Mouse (Mus musculus): ENCODE data around the gene Auts2. TPM values are rescaled to one million over a fixed set of nuclear protein-coding genes. Genes with fewer than 3 reads are reported as not detected.

Gene Auts2
- polyA plus RNA-seq, 1 experiment from 2014 or later = 17.9 TPM

DNA sequence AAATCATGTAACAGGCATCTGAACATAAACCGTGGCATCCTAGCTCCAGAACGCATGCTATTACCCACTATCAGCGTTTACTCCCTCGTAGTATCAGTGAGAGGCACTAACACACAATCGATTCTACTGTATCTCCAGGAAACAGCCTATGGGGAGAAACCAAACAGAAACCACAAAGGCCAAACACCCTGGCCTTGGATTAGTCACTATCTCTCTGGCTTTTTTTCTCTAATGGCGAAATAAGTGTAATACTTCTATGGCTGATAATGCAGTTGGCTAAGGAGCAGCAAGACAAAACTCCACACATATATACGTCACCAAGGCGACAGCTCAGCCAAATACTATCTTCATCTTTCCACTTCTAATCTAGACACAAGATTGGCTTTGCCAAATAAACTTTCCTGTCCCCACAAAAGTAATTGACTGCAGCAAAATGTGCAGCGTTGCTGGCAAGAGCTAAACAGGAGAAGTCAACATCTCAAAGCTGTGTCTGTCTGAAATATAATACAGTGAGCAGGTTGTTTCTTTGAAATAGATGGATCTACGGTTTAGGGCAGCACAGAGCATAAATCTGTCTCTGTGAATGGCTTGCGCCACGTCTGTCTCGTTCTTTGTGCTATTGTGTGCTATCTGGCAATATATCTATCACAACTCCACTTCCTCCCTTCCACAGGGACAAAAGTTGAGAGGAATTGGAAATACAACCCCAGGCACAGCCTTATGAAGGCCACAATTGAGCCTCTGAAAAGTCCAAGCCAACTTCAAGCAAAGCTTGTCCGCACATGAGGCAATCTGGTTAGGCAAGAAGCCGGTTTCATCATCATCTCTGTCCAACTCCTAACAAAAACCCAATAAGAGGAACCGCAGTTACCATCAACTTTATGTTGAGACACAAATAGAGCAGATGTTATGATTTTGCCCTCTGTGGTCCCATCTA is 76.4 kb downstream of the Auts2 start:
- H3K4me2 ChIP-seq (replicated peaks; ENCODE audit: low read depth, low read length) = no peak overlapping the region
- H3K4me1 ChIP-seq (ENCODE audit: insufficient read depth, low read length) = peaks cover 22% of the 10 kb centered on the region
- H3K9ac ChIP-seq (replicated peaks; ENCODE audit: low read length) = no peak overlapping the region
- no peaks in the 10 kb centered on the region for H3K9me3 ChIP-seq (ENCODE audit: low read length)
- WGBS = 50% methylated on average over 16 of the region's 16 CpGs
- H3K36me3 ChIP-seq (ENCODE audit: insufficient read depth, low read length) = no peaks in the 10 kb centered on the region
- ATAC-seq (ENCODE audit: low FRiP score, low TSS enrichment) = no peak
- no peak overlapping the region for H3K27ac ChIP-seq (ENCODE audit: low read length)
- H3K27me3 ChIP-seq (ENCODE audit: insufficient read depth, low read length) = no peaks in the 10 kb centered on the region
- no peak overlapping the region for H3K4me3 ChIP-seq (ENCODE audit: low read length)

DNA sequence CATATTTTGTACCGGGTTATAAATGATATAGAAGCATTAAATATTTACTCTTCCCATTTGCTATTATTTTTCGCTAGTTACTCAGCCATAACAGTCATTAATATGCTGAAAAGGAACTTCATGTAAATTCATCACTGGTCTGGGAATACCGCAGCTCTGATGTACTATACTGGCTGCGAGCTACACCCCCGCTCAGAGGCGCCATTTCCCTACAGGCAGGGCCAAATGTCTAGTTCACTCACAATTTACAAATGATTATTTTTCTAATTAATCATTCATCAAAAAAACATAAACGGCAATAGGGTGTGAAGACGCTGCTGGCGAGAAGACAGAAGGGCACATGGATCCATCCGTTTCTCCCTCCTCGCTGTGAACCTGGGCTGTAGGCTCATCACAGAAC is 80.6 kb downstream of the Auts2 start:
- no peak for ATAC-seq (ENCODE audit: low FRiP score, low TSS enrichment)
- no peaks in the 10 kb centered on the region for H3K36me3 ChIP-seq (ENCODE audit: insufficient read depth, low read length)
- H3K27me3 ChIP-seq (ENCODE audit: insufficient read depth, low read length) = no peaks in the 10 kb centered on the region
- H3K4me1 ChIP-seq (ENCODE audit: insufficient read depth, low read length) = peaks cover 14% of the 10 kb centered on the region
- no peak overlapping the region for H3K27ac ChIP-seq (ENCODE audit: low read length)
- WGBS = 80% methylated on average over 11 of the region's 11 CpGs
- H3K9ac ChIP-seq (replicated peaks; ENCODE audit: low read length) = no peak overlapping the region
- H3K9me3 ChIP-seq (ENCODE audit: low read length) = no peaks in the 10 kb centered on the region
- H3K4me3 ChIP-seq (ENCODE audit: low read length) = no peak overlapping the region
- no peak overlapping the region for H3K4me2 ChIP-seq (replicated peaks; ENCODE audit: low read depth, low read length)

DNA sequence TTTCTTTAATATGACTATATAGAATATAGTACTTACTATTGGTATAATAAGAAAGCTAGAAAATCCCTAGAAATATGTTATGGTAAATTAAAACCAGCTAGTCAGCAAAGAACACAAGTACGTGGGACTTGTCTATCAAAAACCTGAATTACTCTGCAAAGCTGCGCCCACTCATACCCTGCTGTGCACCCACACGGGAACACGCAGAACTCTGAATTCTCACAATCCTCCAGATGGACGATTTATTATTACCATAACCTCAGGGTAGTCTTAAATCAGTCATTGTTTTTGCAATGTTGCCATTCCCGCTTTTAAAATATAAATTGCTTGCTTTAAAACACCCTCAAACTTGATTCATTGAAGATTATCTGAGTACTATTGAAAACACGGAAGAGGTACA is 84.6 kb downstream of the Auts2 start:
- H3K27me3 ChIP-seq (ENCODE audit: insufficient read depth, low read length) = no peaks in the 10 kb centered on the region
- no peak overlapping the region for H3K9ac ChIP-seq (replicated peaks; ENCODE audit: low read length)
- no peaks in the 10 kb centered on the region for H3K4me1 ChIP-seq (ENCODE audit: insufficient read depth, low read length)
- H3K27ac ChIP-seq (ENCODE audit: low read length) = no peak overlapping the region
- no peak for ATAC-seq (ENCODE audit: low FRiP score, low TSS enrichment)
- H3K36me3 ChIP-seq (ENCODE audit: insufficient read depth, low read length) = no peaks in the 10 kb centered on the region
- no peak overlapping the region for H3K4me3 ChIP-seq (ENCODE audit: low read length)
- H3K9me3 ChIP-seq (ENCODE audit: low read length) = no peaks in the 10 kb centered on the region
- 69% methylated on average over 7 of the region's 7 CpGs for WGBS
- no peak overlapping the region for H3K4me2 ChIP-seq (replicated peaks; ENCODE audit: low read depth, low read length)

DNA sequence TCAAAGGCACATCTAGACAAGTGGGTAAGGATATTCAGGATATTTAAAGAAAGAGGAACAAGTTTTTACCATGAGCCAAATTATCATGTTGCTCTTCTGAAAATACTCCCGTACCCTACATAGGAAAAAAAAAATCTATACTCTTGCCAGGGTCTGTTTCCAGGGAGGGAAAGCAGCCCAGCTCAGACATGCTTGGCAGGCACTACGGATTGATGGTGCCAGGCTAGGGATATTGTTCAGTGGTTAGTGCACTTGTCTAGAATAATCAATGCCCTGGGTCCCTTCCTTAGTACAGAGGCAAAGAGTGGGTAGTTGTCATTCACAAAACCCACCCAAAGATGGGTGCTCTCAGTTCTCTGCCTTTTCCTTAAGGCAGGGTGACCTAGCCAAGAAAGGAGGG is 90.8 kb downstream of the Auts2 start:
- Histone ChIP-seq H3K27me3 (ENCODE audit: insufficient read depth, low read length) (no peaks in the 10 kb centered on the region), H3K9ac (replicated peaks; ENCODE audit: low read length) (no peak overlapping the region), H3K27ac (ENCODE audit: low read length) (no peak overlapping the region), H3K4me2 (replicated peaks; ENCODE audit: low read depth, low read length) (no peak overlapping the region), H3K9me3 (ENCODE audit: low read length) (no peaks in the 10 kb centered on the region), H3K36me3 (ENCODE audit: insufficient read depth, low read length) (no peaks in the 10 kb centered on the region), H3K4me1 (ENCODE audit: insufficient read depth, low read length) (no peaks in the 10 kb centered on the region), H3K4me3 (ENCODE audit: low read length) (no peak overlapping the region)
- no peak for ATAC-seq (ENCODE audit: low FRiP score, low TSS enrichment)
- 84% methylated on average over 2 of the region's 2 CpGs for WGBS

DNA sequence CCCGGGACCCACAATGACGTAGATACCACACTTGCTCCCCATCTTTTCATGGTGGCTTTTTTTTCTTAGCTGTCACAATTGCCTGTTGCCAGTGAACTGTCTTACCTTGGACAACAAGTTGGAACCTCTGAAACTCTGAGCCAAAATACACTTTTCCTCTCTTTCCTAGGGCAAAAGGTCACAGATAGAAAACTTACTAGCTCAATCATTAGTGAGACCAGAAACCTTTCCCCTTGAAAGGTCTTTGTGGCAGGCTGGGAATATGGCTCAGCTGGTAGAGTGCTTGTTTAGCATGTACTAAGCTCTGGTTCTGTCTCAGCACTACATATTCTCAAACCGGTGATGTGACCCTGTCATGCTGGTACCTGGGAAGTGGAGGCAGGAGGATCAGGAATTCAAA is 93.1 kb downstream of the Auts2 start:
- H3K27me3 ChIP-seq (ENCODE audit: insufficient read depth, low read length) = no peaks in the 10 kb centered on the region
- ATAC-seq (ENCODE audit: low FRiP score, low TSS enrichment) = no peak
- no peaks in the 10 kb centered on the region for H3K9me3 ChIP-seq (ENCODE audit: low read length)
- no peak overlapping the region for H3K4me3 ChIP-seq (ENCODE audit: low read length)
- H3K27ac ChIP-seq (ENCODE audit: low read length) = no peak overlapping the region
- no peaks in the 10 kb centered on the region for H3K4me1 ChIP-seq (ENCODE audit: insufficient read depth, low read length)
- H3K9ac ChIP-seq (replicated peaks; ENCODE audit: low read length) = no peak overlapping the region
- H3K4me2 ChIP-seq (replicated peaks; ENCODE audit: low read depth, low read length) = no peak overlapping the region
- 98% methylated on average over 3 of the region's 3 CpGs for WGBS
- H3K36me3 ChIP-seq (ENCODE audit: insufficient read depth, low read length) = no peaks in the 10 kb centered on the region

DNA sequence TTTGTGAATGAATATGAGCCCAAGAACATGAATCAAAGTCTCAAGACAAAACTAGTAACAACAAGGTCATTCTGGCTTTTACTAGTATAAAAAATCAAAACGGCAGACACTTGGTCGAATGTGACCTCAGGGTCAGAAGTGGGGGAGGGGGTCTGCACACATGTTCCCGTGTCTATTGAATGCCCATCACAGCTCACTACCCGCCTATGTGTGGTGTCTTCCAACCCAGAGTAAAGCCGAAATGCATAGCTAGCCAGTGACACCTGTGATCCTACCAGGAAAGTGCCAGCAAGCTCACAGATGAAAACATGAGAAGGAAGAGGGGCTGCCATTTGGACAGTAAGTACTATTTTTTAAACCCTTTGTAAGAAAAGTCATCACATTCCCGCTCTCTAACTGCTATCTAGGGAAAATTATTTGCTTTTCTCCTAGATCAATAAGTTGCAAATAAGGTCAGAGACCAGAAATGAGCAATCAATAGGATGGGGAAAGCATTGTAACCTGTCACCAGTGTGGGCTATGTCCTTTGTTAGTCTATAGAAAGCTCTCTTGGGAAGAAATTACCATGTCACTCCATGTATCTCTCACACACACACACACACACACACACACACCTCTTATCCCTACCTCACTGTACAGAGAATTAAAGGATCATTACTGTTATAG is 94.6 kb downstream of the Auts2 start:
- H3K27me3 ChIP-seq (ENCODE audit: insufficient read depth, low read length) = no peaks in the 10 kb centered on the region
- no peak overlapping the region for H3K9ac ChIP-seq (replicated peaks; ENCODE audit: low read length)
- H3K4me1 ChIP-seq (ENCODE audit: insufficient read depth, low read length) = no peaks in the 10 kb centered on the region
- H3K9me3 ChIP-seq (ENCODE audit: low read length) = no peaks in the 10 kb centered on the region
- H3K27ac ChIP-seq (ENCODE audit: low read length) = no peak overlapping the region
- no peak for ATAC-seq (ENCODE audit: low FRiP score, low TSS enrichment)
- H3K4me3 ChIP-seq (ENCODE audit: low read length) = no peak overlapping the region
- 53% methylated on average over 6 of the region's 6 CpGs for WGBS
- H3K36me3 ChIP-seq (ENCODE audit: insufficient read depth, low read length) = no peaks in the 10 kb centered on the region
- H3K4me2 ChIP-seq (replicated peaks; ENCODE audit: low read depth, low read length) = no peak overlapping the region

DNA sequence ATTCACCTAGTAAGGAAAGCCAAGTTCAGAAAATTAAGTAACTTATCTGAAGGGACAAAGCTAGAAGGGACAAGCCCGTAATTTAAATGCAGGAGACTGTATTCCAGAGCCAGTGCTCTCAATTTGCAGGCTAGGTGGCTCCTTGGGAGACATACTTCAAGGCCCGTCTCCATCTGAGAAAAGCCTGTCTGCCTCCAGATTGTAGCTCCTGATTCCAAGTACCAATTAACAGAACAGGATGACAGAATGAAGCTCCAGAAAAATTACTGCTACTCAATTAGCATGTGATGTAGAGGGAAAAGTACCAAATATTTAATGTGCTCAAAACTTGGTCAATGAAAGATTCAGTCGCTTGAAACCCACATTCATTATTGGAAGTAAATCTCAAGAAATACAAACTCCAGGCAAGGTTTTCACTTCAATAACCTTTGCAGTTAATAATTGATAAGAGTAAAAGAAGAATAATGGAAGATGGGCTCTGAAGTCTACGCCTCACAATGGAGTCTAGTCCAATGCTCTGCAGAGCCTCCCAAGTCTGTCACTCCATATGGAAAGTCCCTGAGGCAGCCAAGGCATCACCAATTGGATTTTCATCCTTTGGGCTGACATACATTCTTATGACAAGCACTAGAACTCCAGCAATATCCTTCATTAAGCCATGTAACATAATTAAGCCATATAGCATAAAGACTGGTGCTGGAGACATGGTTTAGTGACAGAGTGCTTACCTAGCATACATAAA is 97.8 kb downstream of the Auts2 start:
- H3K27ac ChIP-seq (ENCODE audit: low read length) = no peak overlapping the region
- no peak for ATAC-seq (ENCODE audit: low FRiP score, low TSS enrichment)
- WGBS = 89% methylated on average over 4 of the region's 4 CpGs
- no peaks in the 10 kb centered on the region for H3K27me3 ChIP-seq (ENCODE audit: insufficient read depth, low read length)
- no peak overlapping the region for H3K4me3 ChIP-seq (ENCODE audit: low read length)
- no peaks in the 10 kb centered on the region for H3K9me3 ChIP-seq (ENCODE audit: low read length)
- no peaks in the 10 kb centered on the region for H3K36me3 ChIP-seq (ENCODE audit: insufficient read depth, low read length)
- no peak overlapping the region for H3K4me2 ChIP-seq (replicated peaks; ENCODE audit: low read depth, low read length)
- H3K4me1 ChIP-seq (ENCODE audit: insufficient read depth, low read length) = peaks cover 18% of the 10 kb centered on the region
- H3K9ac ChIP-seq (replicated peaks; ENCODE audit: low read length) = no peak overlapping the region

DNA sequence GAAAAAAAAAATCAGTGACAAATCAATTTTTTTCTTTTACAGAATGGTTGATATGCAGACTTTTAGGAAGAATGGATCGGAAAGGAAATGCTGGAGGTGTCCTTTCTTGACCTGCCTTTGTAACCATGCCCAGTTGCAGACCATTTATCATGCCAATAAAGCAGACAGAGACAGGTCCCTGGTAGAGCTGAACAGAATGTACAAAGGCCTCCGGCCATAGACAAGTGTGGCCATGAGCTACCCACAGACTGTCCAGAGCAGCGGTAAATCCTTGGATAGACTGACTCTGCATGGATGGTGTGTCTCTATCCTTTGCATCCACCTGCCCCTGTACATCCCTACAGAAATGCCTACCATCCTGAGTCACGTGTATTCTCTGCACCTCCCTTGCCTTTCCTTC is 100.2 kb downstream of the Auts2 start:
- H3K4me2 ChIP-seq (replicated peaks; ENCODE audit: low read depth, low read length) = no peak overlapping the region
- no peak for ATAC-seq (ENCODE audit: low FRiP score, low TSS enrichment)
- peaks cover 23% of the 10 kb centered on the region for H3K4me1 ChIP-seq (ENCODE audit: insufficient read depth, low read length)
- 63% methylated on average over 4 of the region's 4 CpGs for WGBS
- no peaks in the 10 kb centered on the region for H3K36me3 ChIP-seq (ENCODE audit: insufficient read depth, low read length)
- H3K27ac ChIP-seq (ENCODE audit: low read length) = no peak overlapping the region
- no peaks in the 10 kb centered on the region for H3K9me3 ChIP-seq (ENCODE audit: low read length)
- H3K27me3 ChIP-seq (ENCODE audit: insufficient read depth, low read length) = no peaks in the 10 kb centered on the region
- no peak overlapping the region for H3K9ac ChIP-seq (replicated peaks; ENCODE audit: low read length)
- H3K4me3 ChIP-seq (ENCODE audit: low read length) = no peak overlapping the region

DNA sequence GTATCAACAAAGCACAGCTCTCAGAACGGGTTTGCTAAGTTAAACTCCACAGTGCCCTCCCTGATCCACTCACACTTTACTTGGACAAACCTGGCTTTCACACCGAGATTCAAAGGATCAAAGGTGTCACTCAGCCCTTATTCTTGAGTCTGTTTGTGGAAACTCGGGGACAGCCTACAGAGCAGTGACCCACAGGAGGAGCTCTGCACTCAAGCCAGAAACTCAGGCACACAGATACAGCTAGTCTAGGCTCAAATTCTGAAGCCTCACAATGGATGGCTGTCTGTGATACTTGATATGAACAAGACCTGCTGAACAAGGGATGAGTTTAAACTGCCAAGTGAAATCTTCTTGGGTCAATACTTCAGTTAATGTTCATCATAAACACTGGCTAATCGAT is 104.7 kb downstream of the Auts2 start:
- H3K27ac ChIP-seq (ENCODE audit: low read length) = no peak overlapping the region
- no peak overlapping the region for H3K4me2 ChIP-seq (replicated peaks; ENCODE audit: low read depth, low read length)
- no peaks in the 10 kb centered on the region for H3K27me3 ChIP-seq (ENCODE audit: insufficient read depth, low read length)
- H3K9me3 ChIP-seq (ENCODE audit: low read length) = no peaks in the 10 kb centered on the region
- WGBS = 32% methylated on average over 4 of the region's 4 CpGs
- ATAC-seq (ENCODE audit: low FRiP score, low TSS enrichment) = no peak
- H3K4me1 ChIP-seq (ENCODE audit: insufficient read depth, low read length) = peaks cover 30% of the 10 kb centered on the region
- H3K4me3 ChIP-seq (ENCODE audit: low read length) = no peak overlapping the region
- H3K9ac ChIP-seq (replicated peaks; ENCODE audit: low read length) = no peak overlapping the region
- H3K36me3 ChIP-seq (ENCODE audit: insufficient read depth, low read length) = no peaks in the 10 kb centered on the region

Data from kidney, embryonic 16.5 days (tissue).